Mouse (Mus musculus): ENCODE measurements at regions not wholly inside any gene's neighbourhood (a gene's known extent, or its start where the extent isn't known, plus 50 kb on each side); places are given as distances from the start of the nearest gene placed in this dataset.

- no peak overlapping the region for H3K9ac ChIP-seq (ENCODE audit: low read depth, low read length)
- no peaks in the 10 kb centered on the region for H3K36me3 ChIP-seq (ENCODE audit: insufficient read depth, low read length)
- ATAC-seq (replicated peaks; ENCODE audit: low FRiP score, low read depth) (no peak), DNase-seq (ENCODE audit: low spot score) (no peak)
- H3K27me3 ChIP-seq (ENCODE audit: insufficient read depth, low read length): no peaks in the 10 kb centered on the region
- 38% methylated on average over 13 of the region's 13 CpGs for WGBS
- no peaks in the 10 kb centered on the region for H3K9me3 ChIP-seq (replicated peaks; ENCODE audit: low read length)
- no peak overlapping the region for H3K27ac ChIP-seq
- H3K4me3 ChIP-seq (replicated peaks; ENCODE audit: low read depth, low read length): no peak overlapping the region
- H3K4me1 ChIP-seq (replicated peaks; ENCODE audit: insufficient read depth, low read length): peaks cover 17% of the 10 kb centered on the region
- no peak for TF ChIP-seq CTCF (IDR thresholded peaks at IDR 0.05; ENCODE audit: low read depth)
- H3K4me2 ChIP-seq (ENCODE audit: low read length): peak overlapping the region; percentile 35; the same call in 1 of the 2 replicates
Measured at GRCm38 (mm10) chr9:34202122-34202941, 283.4 kb upstream of the Kirrel3 start.

GRCm38 (mm10) chr9:34202942-34203551, 282.6 kb upstream of the Kirrel3 start:
- peaks cover 17% of the 10 kb centered on the region for H3K4me1 ChIP-seq (replicated peaks; ENCODE audit: insufficient read depth, low read length)
- no peak for TF ChIP-seq CTCF (IDR thresholded peaks at IDR 0.05; ENCODE audit: low read depth)
- peak; percentile 61; the same call in 1 of the 2 replicates for ATAC-seq (replicated peaks; ENCODE audit: low FRiP score, low read depth)
- H3K27me3 ChIP-seq (ENCODE audit: insufficient read depth, low read length): no peaks in the 10 kb centered on the region
- H3K27ac ChIP-seq: no peak overlapping the region
- 13% methylated on average over 11 of the region's 11 CpGs for WGBS
- H3K4me2 ChIP-seq (ENCODE audit: low read length): peak overlapping the region; percentile 35; the same call in 1 of the 2 replicates
- no peaks in the 10 kb centered on the region for H3K36me3 ChIP-seq (ENCODE audit: insufficient read depth, low read length)
- H3K9ac ChIP-seq (ENCODE audit: low read depth, low read length): no peak overlapping the region
- no peak overlapping the region for H3K4me3 ChIP-seq (replicated peaks; ENCODE audit: low read depth, low read length)
- no peak for DNase-seq (ENCODE audit: low spot score)
- no peaks in the 10 kb centered on the region for H3K9me3 ChIP-seq (replicated peaks; ENCODE audit: low read length)

GRCm38 (mm10) chr9:34203624-34204365, 281.9 kb upstream of the Kirrel3 start:
- peak; percentile 28; the same call in 1 of the 2 replicates for TF ChIP-seq CTCF (IDR thresholded peaks at IDR 0.05; ENCODE audit: low read depth)
- no peak overlapping the region for H3K27ac ChIP-seq
- H3K4me3 ChIP-seq (replicated peaks; ENCODE audit: low read depth, low read length): no peak overlapping the region
- no peaks in the 10 kb centered on the region for H3K36me3 ChIP-seq (ENCODE audit: insufficient read depth, low read length)
- H3K9ac ChIP-seq (ENCODE audit: low read depth, low read length): no peak overlapping the region
- H3K4me2 ChIP-seq (ENCODE audit: low read length): no peak overlapping the region
- no peak for ATAC-seq (replicated peaks; ENCODE audit: low FRiP score, low read depth)
- peak; percentile 53 for DNase-seq (ENCODE audit: low spot score)
- WGBS: 15% methylated on average over 7 of the region's 7 CpGs
- H3K9me3 ChIP-seq (replicated peaks; ENCODE audit: low read length): no peaks in the 10 kb centered on the region
- H3K4me1 ChIP-seq (replicated peaks; ENCODE audit: insufficient read depth, low read length): peaks cover 17% of the 10 kb centered on the region
- no peaks in the 10 kb centered on the region for H3K27me3 ChIP-seq (ENCODE audit: insufficient read depth, low read length)

GRCm38 (mm10) chr9:34204479-34204878, 281.2 kb upstream of the Kirrel3 start:
- no peaks in the 10 kb centered on the region for H3K36me3 ChIP-seq (ENCODE audit: insufficient read depth, low read length)
- no peak for ATAC-seq (replicated peaks; ENCODE audit: low FRiP score, low read depth)
- H3K27ac ChIP-seq: no peak overlapping the region
- H3K4me3 ChIP-seq (replicated peaks; ENCODE audit: low read depth, low read length): no peak overlapping the region
- WGBS: 61% methylated on average over 2 of the region's 2 CpGs
- peaks cover 17% of the 10 kb centered on the region for H3K4me1 ChIP-seq (replicated peaks; ENCODE audit: insufficient read depth, low read length)
- H3K4me2 ChIP-seq (ENCODE audit: low read length): no peak overlapping the region
- DNase-seq (ENCODE audit: low spot score): peak; percentile 58
- H3K9me3 ChIP-seq (replicated peaks; ENCODE audit: low read length): no peaks in the 10 kb centered on the region
- no peaks in the 10 kb centered on the region for H3K27me3 ChIP-seq (ENCODE audit: insufficient read depth, low read length)
- no peak for TF ChIP-seq CTCF (IDR thresholded peaks at IDR 0.05; ENCODE audit: low read depth)
- no peak overlapping the region for H3K9ac ChIP-seq (ENCODE audit: low read depth, low read length)

GRCm38 (mm10) chr9:34231561-34231960, 254.1 kb upstream of the Kirrel3 start:
- no peak for DNase-seq (ENCODE audit: low spot score)
- Histone ChIP-seq H3K27ac (no peak overlapping the region), H3K27me3 (ENCODE audit: insufficient read depth, low read length) (no peaks in the 10 kb centered on the region), H3K9me3 (replicated peaks; ENCODE audit: low read length) (no peaks in the 10 kb centered on the region), H3K4me1 (replicated peaks; ENCODE audit: insufficient read depth, low read length) (no peaks in the 10 kb centered on the region), H3K4me2 (ENCODE audit: low read length) (no peak overlapping the region), H3K4me3 (replicated peaks; ENCODE audit: low read depth, low read length) (no peak overlapping the region), H3K36me3 (ENCODE audit: insufficient read depth, low read length) (no peaks in the 10 kb centered on the region), H3K9ac (ENCODE audit: low read depth, low read length) (no peak overlapping the region)
- 24% methylated on average over 2 of the region's 2 CpGs for WGBS
- no peak for ATAC-seq (replicated peaks; ENCODE audit: low FRiP score, low read depth)
- TF ChIP-seq CTCF (IDR thresholded peaks at IDR 0.05; ENCODE audit: low read depth): no peak

- no peaks in the 10 kb centered on the region for H3K4me1 ChIP-seq (replicated peaks; ENCODE audit: insufficient read depth, low read length)
- no peak overlapping the region for H3K4me2 ChIP-seq (ENCODE audit: low read length)
- H3K27ac ChIP-seq: no peak overlapping the region
- DNase-seq (ENCODE audit: low spot score): no peak
- no peaks in the 10 kb centered on the region for H3K9me3 ChIP-seq (replicated peaks; ENCODE audit: low read length)
- no peak overlapping the region for H3K4me3 ChIP-seq (replicated peaks; ENCODE audit: low read depth, low read length)
- ATAC-seq (replicated peaks; ENCODE audit: low FRiP score, low read depth): no peak
- no peak overlapping the region for H3K9ac ChIP-seq (ENCODE audit: low read depth, low read length)
- TF ChIP-seq CTCF (IDR thresholded peaks at IDR 0.05; ENCODE audit: low read depth): no peak
- H3K27me3 ChIP-seq (ENCODE audit: insufficient read depth, low read length): no peaks in the 10 kb centered on the region
- no peaks in the 10 kb centered on the region for H3K36me3 ChIP-seq (ENCODE audit: insufficient read depth, low read length)
Measured at GRCm38 (mm10) chr9:34234734-34235133, 251.0 kb upstream of the Kirrel3 start.
